Mouse (Mus musculus) embryonic fibroblast, embryonic 13.5 days (primary cell): Measurements from ENCODE around the gene Slc15a4.

Experiments used
- CTCF ChIP-seq: IDR thresholded peaks from 2 replicates; pipeline ENCODE4 v1.5.1; 2011; ENCODE audit warnings: mild to moderate bottlenecking, control low read depth, low read length, moderate library complexity, borderline replicate concordance; ENCODE audit not compliant: insufficient read depth
- POLR2A ChIP-seq: IDR thresholded peaks from 2 replicates; pipeline ENCODE4 v1.6.1; 2011; ENCODE audit warnings: low read depth, mild to moderate bottlenecking, control low read depth, low read length, moderate library complexity

DNA sequence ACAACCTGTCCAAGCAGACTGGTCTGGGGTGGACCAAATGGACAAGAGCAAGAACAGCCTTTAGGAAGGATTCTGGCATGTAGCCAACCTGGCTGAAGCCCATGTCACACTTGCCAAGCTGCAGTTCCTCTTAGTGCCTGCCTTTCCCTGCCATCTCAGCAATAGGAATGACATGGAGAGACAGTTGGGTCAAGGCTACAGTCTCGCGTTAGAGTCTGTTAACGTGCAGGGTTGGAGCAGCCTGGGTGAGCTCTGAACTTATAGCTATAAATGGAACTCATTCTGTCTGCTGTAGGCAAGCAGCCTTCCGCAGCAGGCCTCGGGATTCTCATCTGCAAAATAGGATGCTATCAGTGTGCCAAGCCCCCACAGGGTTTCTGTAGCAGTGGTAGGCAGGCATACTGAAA is 86.1 kb downstream of the Slc15a4 start:
- TF ChIP-seq CTCF (no peak), POLR2A (no peak)
